Mouse (Mus musculus) limb, embryonic 14.5 days (tissue): ENCODE results near the gene 1520401A03Rik. TPM values are rescaled to one million over a fixed set of nuclear protein-coding genes. Genes with fewer than 3 reads are reported as not detected.

Experiments used
- ATAC-seq: fragments of 200-750 bp; cut with Nextera tagmentation; 2 replicates; pipeline ENCODE4 v1.8.0; 2017; ENCODE audit warnings: low read depth, moderate number of reproducible peaks, moderate TSS enrichment; ENCODE audit not compliant: low FRiP score
- DNase-seq: peaks from one replicate; pipeline ENCODE4 v3.0.0-alpha.2; 2015; ENCODE audit warnings: low spot score
- H3K27ac ChIP-seq: fragments of 300-500 bp; sonication (generic); replicated peaks from 2 replicates; pipeline ENCODE4 v1.5.1; 2014; ENCODE audit warnings: low read depth, mild to moderate bottlenecking, low read length, moderate library complexity, mixed read lengths
- H3K27me3 ChIP-seq: fragments of 300-500 bp; sonication (generic); 2 replicates; pipeline ENCODE4 v1.6.1; 2014; ENCODE audit warnings: low read length, mixed read lengths; ENCODE audit not compliant: control insufficient read depth, insufficient read depth
- H3K36me3 ChIP-seq: fragments of 300-500 bp; sonication (generic); 2 replicates; pipeline ENCODE4 v1.6.1; 2014; ENCODE audit warnings: mild to moderate bottlenecking, low read length, moderate library complexity, mixed read lengths; ENCODE audit not compliant: control insufficient read depth, insufficient read depth
- H3K4me1 ChIP-seq: fragments of 300-500 bp; sonication (generic); 2 replicates; pipeline ENCODE4 v1.6.1; 2014; ENCODE audit warnings: antibody characterized with exemption, low read length, mixed read lengths; ENCODE audit not compliant: control insufficient read depth, insufficient read depth
- H3K4me2 ChIP-seq: fragments of 300-500 bp; sonication (generic); replicated peaks from 2 replicates; pipeline ENCODE4 v1.6.1; 2014; ENCODE audit warnings: low read depth, mild to moderate bottlenecking, low read length, moderate library complexity; ENCODE audit not compliant: severe bottlenecking
- H3K4me3 ChIP-seq: fragments of 300-500 bp; sonication (generic); replicated peaks from 2 replicates; pipeline ENCODE4 v1.5.1; 2014; ENCODE audit warnings: low read length
- H3K9ac ChIP-seq: fragments of 300-500 bp; sonication (generic); 2 replicates; pipeline ENCODE4 v1.6.1; 2014; ENCODE audit warnings: mild to moderate bottlenecking, low read depth, low read length, moderate library complexity; ENCODE audit not compliant: severe bottlenecking
- H3K9me3 ChIP-seq: fragments of 300-500 bp; sonication (generic); 2 replicates; pipeline ENCODE4 v1.6.1; 2016; ENCODE audit warnings: low read length; ENCODE audit not compliant: control insufficient read depth
- POLR2A ChIP-seq: fragments of 200-500 bp; IDR thresholded peaks from 2 replicates; pipeline ENCODE4 v1.8.0; 2012; ENCODE audit warnings: inconsistent platforms, mild to moderate bottlenecking, moderate library complexity, borderline replicate concordance; ENCODE audit not compliant: insufficient read depth, insufficient read length; ENCODE audit errors: extremely low read depth
- WGBS: fragments of 180-500 bp; shearing (Covaris S2); extraction: QIAGEN DNeasy Blood & Tissue Kit; methylation state at CpG from one replicate; pipeline ENCODE4 v1.1.7; 2014; 5-methylcytosine and 5-hydroxymethylcytosine counted together
- polyA plus RNA-seq, 2 experiments: library from polyadenylated mRNA; depleted of rRNA in 1 of 2; stranded (reverse) in 1 of 2; unstranded in 1 of 2; fragments of >200 nt; fragmentation: Nextera tagmentation in 1 of 2; extraction: Ambion mirVana in 1 of 2; gene quantifications; 2 replicates each; pipeline versions ENCODE4 v1.2.1 to v1.2.3; 2012 to 2014

Gene 1520401A03Rik
- polyA plus RNA-seq, 2 experiments, result 1.6 to 4.6 TPM

GRCm38 (mm10) chr17:23749400-23750191, 27.0 kb upstream of the 1520401A03Rik start:
- Histone ChIP-seq H3K4me2 (peak overlapping the region; percentile 28; the same call in 1 of the 2 replicates), H3K27ac (no peak overlapping the region)

GRCm38 (mm10) chr17:23748631-23749391, 26.2 kb upstream of the 1520401A03Rik start:
- peaks cover 31% of the 10 kb centered on the region for H3K27me3 ChIP-seq
- H3K4me3 ChIP-seq, result 0 out of 2 replicates have a peak overlapping the region, but pooled peaks have one; percentile 5
- peak; percentile 81 for DNase-seq
- H3K4me2 ChIP-seq, result peak overlapping the region; percentile 28; the same call in 1 of the 2 replicates
- TF ChIP-seq POLR2A, result no peak
- peaks cover 10% of the 10 kb centered on the region for H3K4me1 ChIP-seq
- no peak overlapping the region for H3K27ac ChIP-seq
- H3K36me3 ChIP-seq, result peaks cover 29% of the 10 kb centered on the region
- H3K9ac ChIP-seq, result no peak overlapping the region
- H3K9me3 ChIP-seq, result no peaks in the 10 kb centered on the region
- 0 out of 2 replicates have a peak, but pooled peaks have one; percentile 9 for ATAC-seq
- WGBS, result 28% methylated on average over 10 of the region's 10 CpGs

More at GRCm38 (mm10) chr17:23749400-23750191, 27.0 kb upstream of the 1520401A03Rik start:
- 0 out of 2 replicates have a peak overlapping the region, but pooled peaks have one; percentile 5 for H3K4me3 ChIP-seq
- ATAC-seq (no peak), DNase-seq (no peak)
- 76% methylated on average over 11 of the region's 11 CpGs for WGBS
- peaks cover 24% of the 10 kb centered on the region for H3K27me3 ChIP-seq
- no peaks in the 10 kb centered on the region for H3K9me3 ChIP-seq
- peaks cover 36% of the 10 kb centered on the region for H3K36me3 ChIP-seq
- TF ChIP-seq POLR2A, result no peak
- H3K4me1 ChIP-seq, result peaks cover 10% of the 10 kb centered on the region
- H3K9ac ChIP-seq, result no peak overlapping the region

- Histone ChIP-seq H3K4me1 (peaks cover 10% of the 10 kb centered on the region), H3K4me3 (no peak overlapping the region), H3K36me3 (peaks cover 21% of the 10 kb centered on the region), H3K4me2 (no peak overlapping the region), H3K9me3 (no peaks in the 10 kb centered on the region), H3K27me3 (peaks cover 38% of the 10 kb centered on the region), H3K9ac (no peak overlapping the region), H3K27ac (no peak overlapping the region)
- no peak for ATAC-seq
- WGBS, result 24% methylated on average over 6 of the region's 6 CpGs
- no peak for TF ChIP-seq POLR2A
- no peak for DNase-seq
Observed at GRCm38 (mm10) chr17:23748026-23748425, 25.4 kb upstream of the 1520401A03Rik start.

GRCm38 (mm10) chr17:23747471-23747870, 24.9 kb upstream of the 1520401A03Rik start:
- H3K4me2 ChIP-seq, result no peak overlapping the region
- DNase-seq (no peak), ATAC-seq (no peak)
- H3K27me3 ChIP-seq, result peaks cover 44% of the 10 kb centered on the region
- H3K4me3 ChIP-seq, result no peak overlapping the region
- peaks cover 15% of the 10 kb centered on the region for H3K36me3 ChIP-seq
- no peak overlapping the region for H3K27ac ChIP-seq
- TF ChIP-seq POLR2A, result no peak
- H3K4me1 ChIP-seq, result peaks cover 12% of the 10 kb centered on the region
- no peaks in the 10 kb centered on the region for H3K9me3 ChIP-seq
- 74% methylated on average over 3 of the region's 3 CpGs for WGBS
- no peak overlapping the region for H3K9ac ChIP-seq

- Histone ChIP-seq H3K27ac (no peak overlapping the region), H3K9ac (no peak overlapping the region), H3K36me3 (peaks cover 8% of the 10 kb centered on the region), H3K4me3 (no peak overlapping the region), H3K9me3 (no peaks in the 10 kb centered on the region), H3K4me1 (peaks cover 17% of the 10 kb centered on the region), H3K27me3 (peaks cover 51% of the 10 kb centered on the region), H3K4me2 (no peak overlapping the region)
- TF ChIP-seq POLR2A, result no peak
- ATAC-seq (no peak), DNase-seq (no peak)
- 62% methylated on average over 3 of the region's 3 CpGs for WGBS
Observed at GRCm38 (mm10) chr17:23746767-23747166, 24.2 kb upstream of the 1520401A03Rik start.
